Mouse (Mus musculus) kidney, adult 2 months (tissue): Measurements from ENCODE around the gene Tmem255b. TPM values are rescaled to one million over a fixed set of nuclear protein-coding genes. Genes with fewer than 3 reads are reported as not detected.

Experiments used
- DNase-seq: peaks from one replicate; pipeline ENCODE4 v3.0.0; 2021
- H3K27ac ChIP-seq: fragments of 200-500 bp; 2 replicates; pipeline ENCODE4 v1.5.1; 2012; ENCODE audit warnings: low read depth, low read length, control low read depth, inconsistent platforms; ENCODE audit not compliant: insufficient read depth
- H3K27me3 ChIP-seq: fragments of 200-500 bp; replicated peaks from 2 replicates; pipeline ENCODE4 v1.6.1; 2012; ENCODE audit warnings: mild to moderate bottlenecking, moderate library complexity, low read length, inconsistent platforms; ENCODE audit not compliant: control insufficient read depth, insufficient read depth
- H3K36me3 ChIP-seq: fragments of 200-500 bp; 2 replicates; pipeline ENCODE4 v1.6.1; 2012; ENCODE audit warnings: mild to moderate bottlenecking, moderate library complexity, low read length, inconsistent platforms; ENCODE audit not compliant: control insufficient read depth, insufficient read depth
- H3K4me1 ChIP-seq: fragments of 200-500 bp; 2 replicates; pipeline ENCODE4 v1.6.1; 2011; ENCODE audit warnings: low read length; ENCODE audit not compliant: control insufficient read depth, insufficient read depth
- H3K4me3 ChIP-seq: fragments of 200-500 bp; 2 replicates; pipeline ENCODE4 v1.5.1; 2011; ENCODE audit warnings: mild to moderate bottlenecking, low read depth, low read length, control low read depth; ENCODE audit not compliant: insufficient read depth
- CTCF ChIP-seq: fragments of 200-500 bp; conservative IDR thresholded peaks from 2 replicates; pipeline ENCODE4 v1.5.1; 2011; ENCODE audit warnings: low read depth, mild to moderate bottlenecking, control low read depth, low read length, moderate library complexity, mixed read lengths; ENCODE audit not compliant: insufficient read depth, insufficient read length
- POLR2A ChIP-seq: fragments of 200-500 bp; IDR thresholded peaks from one replicate; pipeline ENCODE4 v1.6.1; 2011; ENCODE audit warnings: low read depth, low read length, control low read depth
- WGBS: fragments of 180-500 bp; shearing (Covaris S2); methylation state at CpG from one replicate; pipeline ENCODE4 v1.1.7; 2018; 5-methylcytosine and 5-hydroxymethylcytosine counted together
- polyA plus RNA-seq: library from polyadenylated mRNA; depleted of rRNA; stranded (reverse); fragments of >200 nt; gene quantifications from 2 replicates; pipeline ENCODE4 v1.2.3, GENCODE M21; 2012

Gene Tmem255b
- polyA plus RNA-seq, 1 experiment: 1.3 TPM

GRCm38 (mm10) chr8:13406011-13406410, 29.0 kb upstream of the Tmem255b start:
- TF ChIP-seq POLR2A (no peak), CTCF (no peak)
- Histone ChIP-seq H3K27me3 (no peaks in the 10 kb centered on the region), H3K4me3 (no peak overlapping the region), H3K4me1 (no peaks in the 10 kb centered on the region), H3K36me3 (no peaks in the 10 kb centered on the region), H3K27ac (no peak overlapping the region)
- no peak for DNase-seq
- WGBS: 84% methylated on average over 5 of the region's 5 CpGs

GRCm38 (mm10) chr8:13411597-13411996, 23.4 kb upstream of the Tmem255b start:
- WGBS: 20% methylated on average over 6 of the region's 6 CpGs
- peak; percentile 57 for DNase-seq

GRCm38 (mm10) chr8:13412891-13413558, 22.0 kb upstream of the Tmem255b start:
- no peak for TF ChIP-seq POLR2A
- TF ChIP-seq CTCF: peak; percentile 91
- Histone ChIP-seq H3K27ac (no peak overlapping the region), H3K4me3 (no peak overlapping the region), H3K27me3 (no peaks in the 10 kb centered on the region), H3K4me1 (no peaks in the 10 kb centered on the region), H3K36me3 (no peaks in the 10 kb centered on the region)
- 62% methylated on average over 13 of the region's 13 CpGs for WGBS
- peak; percentile 58 for DNase-seq

More at GRCm38 (mm10) chr8:13411597-13411996, 23.4 kb upstream of the Tmem255b start:
- Histone ChIP-seq H3K27me3 (no peaks in the 10 kb centered on the region), H3K27ac (no peak overlapping the region), H3K4me3 (no peak overlapping the region), H3K36me3 (no peaks in the 10 kb centered on the region), H3K4me1 (no peaks in the 10 kb centered on the region)
- TF ChIP-seq CTCF (peak; percentile 85), POLR2A (no peak)

- Histone ChIP-seq H3K4me1 (no peaks in the 10 kb centered on the region), H3K4me3 (no peak overlapping the region), H3K27ac (no peak overlapping the region), H3K27me3 (no peaks in the 10 kb centered on the region), H3K36me3 (no peaks in the 10 kb centered on the region)
- 33% methylated on average over 12 of the region's 12 CpGs for WGBS
- no peak for DNase-seq
- TF ChIP-seq POLR2A (no peak), CTCF (no peak)
Measured at GRCm38 (mm10) chr8:13413823-13414390, 21.1 kb upstream of the Tmem255b start.

- 75% methylated on average over 10 of the region's 10 CpGs for WGBS
- DNase-seq: no peak
- Histone ChIP-seq H3K36me3 (no peaks in the 10 kb centered on the region), H3K4me1 (no peaks in the 10 kb centered on the region), H3K4me3 (no peak overlapping the region), H3K27ac (no peak overlapping the region), H3K27me3 (no peaks in the 10 kb centered on the region)
- TF ChIP-seq POLR2A (no peak), CTCF (no peak)
Measured at GRCm38 (mm10) chr8:13415879-13416278, 19.1 kb upstream of the Tmem255b start.

- DNase-seq: no peak
Measured at GRCm38 (mm10) chr8:13419111-13419639, 15.8 kb upstream of the Tmem255b start.

GRCm38 (mm10) chr8:13420970-13421369, 14.0 kb upstream of the Tmem255b start:
- no peaks in the 10 kb centered on the region for H3K4me1 ChIP-seq
- H3K27me3 ChIP-seq: no peaks in the 10 kb centered on the region
- DNase-seq: no peak
- 94% methylated on average over 6 of the region's 6 CpGs for WGBS
- no peaks in the 10 kb centered on the region for H3K36me3 ChIP-seq
- TF ChIP-seq CTCF (no peak), POLR2A (no peak)
- H3K4me3 ChIP-seq: no peak overlapping the region
- no peak overlapping the region for H3K27ac ChIP-seq

More at GRCm38 (mm10) chr8:13419111-13419639, 15.8 kb upstream of the Tmem255b start:
- Histone ChIP-seq H3K36me3 (no peaks in the 10 kb centered on the region), H3K27ac (no peak overlapping the region), H3K27me3 (no peaks in the 10 kb centered on the region), H3K4me1 (no peaks in the 10 kb centered on the region), H3K4me3 (no peak overlapping the region)
- 71% methylated on average over 2 of the region's 2 CpGs for WGBS
- no peak for TF ChIP-seq POLR2A
- TF ChIP-seq CTCF: no peak
